Mouse (Mus musculus): Measurements from ENCODE around the gene Rpl36. TPM values are rescaled to one million over a fixed set of nuclear protein-coding genes. Genes with fewer than 3 reads are reported as not detected.

Rpl36 gene
- total and polyA plus RNA-seq, 3 experiments: 2,385 to 3,914 TPM; not detected in 1

- TF ChIP-seq SIN3A (IDR thresholded peaks at IDR 0.05; ENCODE audit: low read length) (peak; percentile 81), RCOR1 (IDR thresholded peaks at IDR 0.05; ENCODE audit: low read depth, low read length) (no peak; the same call in 1 of the 2 replicates), MEF2A (IDR thresholded peaks at IDR 0.05; ENCODE audit: extremely low read depth, insufficient replicate concordance, low read depth, low read length, poor library complexity, severe bottlenecking) (no peak), SMC3 (IDR thresholded peaks at IDR 0.05; ENCODE audit: low read depth, low read length) (0 out of 2 replicates have a peak, but pooled peaks have one; percentile 13), ZMIZ1 (IDR thresholded peaks at IDR 0.05; ENCODE audit: low read depth, low read length) (peak; percentile 91; the same call in 1 of the 2 replicates), ETS1 (IDR thresholded peaks at IDR 0.05; ENCODE audit: low read depth, low read length) (peak; percentile 65), CHD1 (IDR thresholded peaks at IDR 0.05; ENCODE audit: low read depth, low read length) (no peak), MXI1 (IDR thresholded peaks at IDR 0.05; ENCODE audit: low read depth, low read length) (peak; percentile 91), ZNF384 (IDR thresholded peaks at IDR 0.05; ENCODE audit: low read depth, low read length) (no peak), TAL1 (IDR thresholded peaks at IDR 0.05; ENCODE audit: low read length) (no peak), MAFK (IDR thresholded peaks at IDR 0.05; ENCODE audit: borderline replicate concordance, low read depth, low read length) (no peak), RAD21 (IDR thresholded peaks at IDR 0.05; ENCODE audit: low read depth, low read length) (no peak), JUND (IDR thresholded peaks at IDR 0.05; ENCODE audit: low read depth, low read length) (no peak), HCFC1 (IDR thresholded peaks at IDR 0.05; ENCODE audit: low read depth, low read length) (peak; percentile 99), MAZ (IDR thresholded peaks at IDR 0.05; ENCODE audit: low read depth, low read length) (peak; percentile 69; the same call in 1 of the 2 replicates), MYB (IDR thresholded peaks at IDR 0.05; ENCODE audit: low read depth, low read length) (no peak), NRF1 (IDR thresholded peaks at IDR 0.05; ENCODE audit: insufficient read depth, low read depth, low read length, poor library complexity, severe bottlenecking) (peak; percentile 51; the same call in 1 of the 2 replicates), GATA1 (IDR thresholded peaks at IDR 0.05; ENCODE audit: low read depth, low read length) (peak; percentile 24; the same call in 1 of the 2 replicates)
Measured at GRCm38 (mm10) chr17:56609452-56610171, 3.6 kb upstream of the Rpl36 start, which contains the start of gene 2410015M20Rik (continued).

GRCm38 (mm10) chr17:56611323-56611722 lies 1.9 kb upstream of the Rpl36 start:
- H3K4me1 ChIP-seq (ENCODE audit: control insufficient read depth in 1 of 2, insufficient read depth in 2 of 2, low read length in 2 of 2): peaks cover 0 to 13% of the 10 kb centered on the region in 2 experiments; a peak in 2 of 4 replicates
- H3K27ac ChIP-seq (ENCODE audit: control insufficient read depth, low read depth, low read length): peak overlapping the region; percentile 11
- no peaks in the 10 kb centered on the region for H3K27me3 ChIP-seq (ENCODE audit: control insufficient read depth in 1 of 2, insufficient read depth in 2 of 2, low read length in 2 of 2)
- peaks cover 2 to 7% of the 10 kb centered on the region in 2 experiments; a peak in 3 of 4 replicates for H3K36me3 ChIP-seq (ENCODE audit: control insufficient read depth in 1 of 2, insufficient read depth in 2 of 2, low read length in 2 of 2)
- DNase-seq (ENCODE audit: low read depth, low spot score): no peak
- no peak for TF ChIP-seq MYB (IDR thresholded peaks at IDR 0.05; ENCODE audit: low read depth, low read length)
- TF ChIP-seq POLR2AphosphoS2 (IDR thresholded peaks at IDR 0.05; ENCODE audit: low read length): no peak
- no peak for TF ChIP-seq TCF12 (IDR thresholded peaks at IDR 0.05; ENCODE audit: low read depth, low read length)
- TF ChIP-seq JUND (IDR thresholded peaks at IDR 0.05; ENCODE audit: low read depth, low read length): no peak
- no peak for TF ChIP-seq NRF1 (IDR thresholded peaks at IDR 0.05; ENCODE audit: insufficient read depth, low read depth, low read length, poor library complexity, severe bottlenecking)
- TF ChIP-seq UBTF (IDR thresholded peaks at IDR 0.05; ENCODE audit: borderline replicate concordance, insufficient read depth, low read depth, low read length): no peak
- TF ChIP-seq BHLHE40 (IDR thresholded peaks at IDR 0.05; ENCODE audit: borderline replicate concordance, low read depth, low read length): no peak
- TF ChIP-seq CHD2 (IDR thresholded peaks at IDR 0.05; ENCODE audit: low read length): no peak
- no peak for TF ChIP-seq NELFE (IDR thresholded peaks at IDR 0.05; ENCODE audit: low read depth, low read length)
- TF ChIP-seq TBP (IDR thresholded peaks at IDR 0.05; ENCODE audit: low read depth, low read length): no peak
- no peak for TF ChIP-seq ELF1 (IDR thresholded peaks at IDR 0.05; ENCODE audit: low read depth, low read length)
- no peak for TF ChIP-seq ZNF384 (IDR thresholded peaks at IDR 0.05; ENCODE audit: low read depth, low read length)
- no peak for TF ChIP-seq E2F4 (IDR thresholded peaks at IDR 0.05; ENCODE audit: borderline replicate concordance, low read depth, low read length)
- TF ChIP-seq KAT2A (conservative IDR thresholded peaks at IDR 0.05; ENCODE audit: low read depth, low read length): no peak
- TF ChIP-seq USF2 (IDR thresholded peaks at IDR 0.05; ENCODE audit: borderline replicate concordance in 1 of 2, insufficient read depth in 1 of 2, low read depth in 1 of 2, low read length in 2 of 2): no peak
- no peak for TF ChIP-seq SMC3 (IDR thresholded peaks at IDR 0.05; ENCODE audit: low read depth, low read length)
- TF ChIP-seq CTCF (IDR thresholded peaks at IDR 0.05 in 2 of 3, conservative IDR thresholded peaks at IDR 0.05 in 1 of 3; ENCODE audit: control insufficient read depth in 1 of 3, insufficient read depth in 1 of 3, low read depth in 2 of 3, low read length in 3 of 3, poor library complexity in 1 of 3, severe bottlenecking in 1 of 3): no peak
- no peak for TF ChIP-seq CHD1 (IDR thresholded peaks at IDR 0.05; ENCODE audit: low read depth, low read length)
- no peaks in the 10 kb centered on the region for H3K9me3 ChIP-seq (replicated peaks; ENCODE audit: insufficient read depth, low read length)
- H3K79me2 ChIP-seq (ENCODE audit: control insufficient read depth, insufficient read depth, low read length, poor library complexity): peaks cover 39% of the 10 kb centered on the region
- H3K4me3 ChIP-seq (ENCODE audit: control insufficient read depth in 1 of 2, insufficient read depth in 1 of 2, low read depth in 2 of 2, low read length in 2 of 2): no peak overlapping the region
- H3K9ac ChIP-seq (ENCODE audit: control insufficient read depth, low read depth, low read length, poor library complexity, severe bottlenecking): no peak overlapping the region

Measured in MEL (cell line).